Mouse (Mus musculus) G1E (cell line): Measurements from ENCODE around the gene Hoxd13.

ENCODE experiments used
- CTCF ChIP-seq: IDR thresholded peaks from 2 replicates; pipeline ENCODE4 v1.5.1; 2012; ENCODE audit warnings: low read depth, low read length, inconsistent platforms, mixed read lengths
- TAL1 ChIP-seq: conservative IDR thresholded peaks from 2 replicates; pipeline ENCODE4 v1.6.1; 2012; ENCODE audit warnings: low read depth, low read length, inconsistent platforms, mixed read lengths

GRCm38 (mm10) chr2:74659507-74660005 lies 8.6 kb upstream of the Hoxd13 start, which contains the start of gene Evx2:
- TF ChIP-seq CTCF (no peak), TAL1 (no peak)
